Mouse (Mus musculus) bone marrow, adult 2 months (tissue): ENCODE measurements at regions not wholly inside any gene's neighbourhood (a gene's known extent, or its start where the extent isn't known, plus 50 kb on each side); places are given as distances from the start of the nearest gene placed in this dataset.

Source experiments
- H3K27ac ChIP-seq: fragments of 200-500 bp; 2 replicates; pipeline ENCODE4 v1.5.1; 2012; ENCODE audit warnings: low read depth, mild to moderate bottlenecking, control low read depth, inconsistent platforms, low read length; ENCODE audit not compliant: control insufficient read depth, poor library complexity, insufficient read depth
- H3K4me1 ChIP-seq: fragments of 200-500 bp; 2 replicates; pipeline ENCODE4 v1.6.1; 2011; ENCODE audit warnings: low read length; ENCODE audit not compliant: control insufficient read depth, insufficient read depth
- H3K4me3 ChIP-seq: fragments of 200-500 bp; replicated peaks from 2 replicates; pipeline ENCODE3; 2011; ENCODE audit warnings: mild to moderate bottlenecking, low read depth, low read length, control low read depth; ENCODE audit not compliant: control insufficient read depth
- CTCF ChIP-seq: fragments of 200-500 bp; IDR thresholded peaks from 2 replicates; pipeline ENCODE4 v1.5.1; 2011; ENCODE audit warnings: low read length, control low read depth; ENCODE audit not compliant: control insufficient read depth, insufficient read depth
- POLR2A ChIP-seq: fragments of 200-500 bp; IDR thresholded peaks from 2 replicates; pipeline ENCODE4 v1.6.1; 2011; ENCODE audit warnings: low read depth, mild to moderate bottlenecking, control low read depth, low read length, borderline replicate concordance; ENCODE audit not compliant: control insufficient read depth
- WGBS: fragments of 180-500 bp; shearing (Covaris S2); methylation state at CpG from one replicate; pipeline ENCODE4 v1.1.7; 2018; 5-methylcytosine and 5-hydroxymethylcytosine counted together

DNA sequence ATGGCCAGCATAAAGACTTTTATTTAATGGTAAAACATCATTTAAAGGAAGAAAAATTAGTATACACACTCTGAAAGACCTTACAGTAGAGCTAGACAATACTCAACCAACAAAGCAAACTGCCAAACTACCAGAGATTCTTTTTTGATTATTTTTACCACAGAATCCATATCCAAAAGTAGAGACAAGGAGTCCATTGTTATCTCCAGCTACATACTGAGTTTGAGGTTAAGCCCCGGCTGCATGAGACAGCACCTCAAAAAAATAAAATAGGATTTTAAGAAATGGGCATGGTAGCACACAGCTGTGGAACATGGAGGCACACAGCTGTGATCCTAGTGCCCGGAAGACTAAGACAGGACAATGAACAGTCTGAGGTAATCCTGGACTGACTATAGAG lies 293.4 kb downstream of the Sox4 start:
- Histone ChIP-seq H3K27ac (no peak overlapping the region), H3K4me1 (no peaks in the 10 kb centered on the region), H3K4me3 (no peak overlapping the region)
- 73% methylated on average over 2 of the region's 2 CpGs for WGBS
- TF ChIP-seq POLR2A (no peak), CTCF (no peak)

GRCm38 (mm10) chr13:28658652-28659051 lies 294.9 kb downstream of the Sox4 start:
- WGBS: 84% methylated on average over 5 of the region's 5 CpGs
- no peaks in the 10 kb centered on the region for H3K4me1 ChIP-seq
- H3K4me3 ChIP-seq: no peak overlapping the region
- no peak overlapping the region for H3K27ac ChIP-seq
- TF ChIP-seq CTCF (no peak), POLR2A (no peak)

DNA sequence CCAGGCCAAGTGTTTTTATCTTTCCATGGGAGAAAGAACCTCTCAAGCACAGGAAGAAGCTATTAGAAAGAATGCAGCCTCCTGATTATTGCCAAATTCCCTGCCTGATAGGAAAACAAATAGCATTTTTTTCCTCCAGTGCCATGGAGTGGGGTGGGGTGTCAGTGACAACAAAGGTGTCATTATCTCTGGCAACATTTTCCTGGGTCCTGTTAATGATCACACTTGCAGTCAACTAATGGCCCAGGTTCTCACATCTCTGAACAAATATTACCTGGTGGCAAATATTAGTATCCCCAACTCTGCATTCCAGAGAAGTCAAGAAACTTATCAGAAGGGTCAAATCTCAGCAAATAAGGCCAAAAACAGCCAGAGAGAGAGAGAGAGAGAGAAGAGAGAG lies 298.6 kb downstream of the Sox4 start:
- H3K4me3 ChIP-seq: no peak overlapping the region
- no peak overlapping the region for H3K27ac ChIP-seq
- no peaks in the 10 kb centered on the region for H3K4me1 ChIP-seq
- TF ChIP-seq CTCF: no peak
- TF ChIP-seq POLR2A: no peak

GRCm38 (mm10) chr13:28653362-28653761 lies 300.2 kb downstream of the Sox4 start:
- no peaks in the 10 kb centered on the region for H3K4me1 ChIP-seq
- TF ChIP-seq CTCF (no peak), POLR2A (no peak)

DNA sequence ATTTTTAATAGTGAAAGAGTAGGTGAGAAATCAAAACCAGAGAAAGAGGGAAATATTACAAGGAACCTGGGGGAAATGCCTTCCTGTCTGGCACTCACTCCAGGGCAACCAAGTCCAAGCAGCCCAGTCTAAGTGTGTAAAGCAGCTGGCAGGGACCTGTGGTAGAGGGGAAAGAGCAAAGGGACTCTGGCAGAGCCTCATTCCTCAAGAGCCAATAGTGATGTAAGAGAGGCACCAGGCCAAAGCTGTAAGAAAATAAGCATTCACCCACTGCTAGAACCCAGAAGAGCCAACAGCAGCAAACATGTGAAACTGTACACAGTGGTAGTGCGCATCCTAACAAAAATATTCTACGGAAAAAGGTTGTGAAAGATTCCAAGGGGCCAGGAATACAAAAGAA lies 301.7 kb downstream of the Sox4 start:
- 91% methylated on average over 2 of the region's 2 CpGs for WGBS

More at GRCm38 (mm10) chr13:28653362-28653761, 300.2 kb downstream of the Sox4 start:
- H3K4me3 ChIP-seq: no peak overlapping the region
- WGBS: 85% methylated on average over 4 of the region's 4 CpGs
- no peak overlapping the region for H3K27ac ChIP-seq

GRCm38 (mm10) chr13:28645881-28646280 lies 307.6 kb downstream of the Sox4 start:
- H3K4me3 ChIP-seq: no peak overlapping the region
- TF ChIP-seq POLR2A (no peak), CTCF (no peak)
- H3K27ac ChIP-seq: no peak overlapping the region
- no peaks in the 10 kb centered on the region for H3K4me1 ChIP-seq
- 70% methylated on average over 4 of the region's 4 CpGs for WGBS

More for the DNA sequence above, 301.7 kb downstream of the Sox4 start:
- no peak overlapping the region for H3K4me3 ChIP-seq
- no peaks in the 10 kb centered on the region for H3K4me1 ChIP-seq
- TF ChIP-seq POLR2A (no peak), CTCF (no peak)
- H3K27ac ChIP-seq: no peak overlapping the region

DNA sequence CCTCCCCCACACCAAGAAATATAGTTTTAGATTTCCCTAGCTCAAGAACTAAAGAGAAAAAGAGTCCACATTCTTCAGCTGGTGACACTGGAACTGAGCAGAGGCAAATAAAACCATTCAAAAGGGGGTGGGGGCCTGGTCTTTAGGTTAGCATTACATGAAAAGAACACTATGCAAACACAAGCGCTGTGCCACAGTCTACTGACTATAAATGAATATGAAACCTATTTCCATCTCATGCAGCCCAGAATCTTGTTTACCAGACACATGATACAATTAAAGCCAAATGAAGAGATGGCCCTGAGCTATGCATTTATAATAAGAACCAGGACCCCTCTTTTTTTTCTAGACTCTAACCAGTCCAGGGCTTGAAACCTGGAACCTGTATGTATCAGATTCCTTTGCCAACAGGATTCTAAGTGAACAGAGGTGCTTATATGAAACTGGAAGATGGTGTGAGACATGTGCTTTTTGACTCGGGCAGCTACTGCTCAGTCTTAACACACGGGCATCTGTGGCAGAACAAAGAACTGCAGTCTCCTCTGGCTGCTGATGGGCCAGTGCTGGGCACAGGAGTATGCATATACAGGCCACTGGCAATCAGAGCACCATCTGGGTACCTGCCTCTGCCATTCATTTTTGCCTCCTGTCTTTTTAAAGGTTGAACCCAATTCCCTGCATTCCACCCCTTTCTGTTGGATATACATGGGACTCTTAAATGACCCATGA lies 308.5 kb downstream of the Sox4 start:
- no peak for TF ChIP-seq CTCF
- no peak for TF ChIP-seq POLR2A
- no peak overlapping the region for H3K4me3 ChIP-seq
- 93% methylated on average over 3 of the region's 3 CpGs for WGBS
- H3K4me1 ChIP-seq: no peaks in the 10 kb centered on the region
- no peak overlapping the region for H3K27ac ChIP-seq

GRCm38 (mm10) chr13:28640826-28641225 lies 312.7 kb downstream of the Sox4 start:
- H3K27ac ChIP-seq: no peak overlapping the region
- 61% methylated on average over 1 of the region's 1 CpGs for WGBS
- H3K4me3 ChIP-seq: no peak overlapping the region
- H3K4me1 ChIP-seq: no peaks in the 10 kb centered on the region
- TF ChIP-seq POLR2A: no peak

- no peak for TF ChIP-seq POLR2A
- no peak for TF ChIP-seq CTCF
- 53% methylated on average over 3 of the region's 3 CpGs for WGBS
- no peak overlapping the region for H3K4me3 ChIP-seq
- no peaks in the 10 kb centered on the region for H3K4me1 ChIP-seq
- H3K27ac ChIP-seq: no peak overlapping the region
Observed at GRCm38 (mm10) chr13:28635230-28635950, 318.1 kb downstream of the Sox4 start.
